Mouse (Mus musculus) limb, embryonic 15.5 days (tissue): Measurements from ENCODE around the gene Ptprk. TPM values are rescaled to one million over a fixed set of nuclear protein-coding genes. Genes with fewer than 3 reads are reported as not detected.

Experiments
- ATAC-seq: fragments of 200-750 bp; cut with Nextera tagmentation; 2 replicates; pipeline ENCODE4 v1.8.0; 2017; ENCODE audit warnings: low read depth, moderate TSS enrichment; ENCODE audit not compliant: insufficient number of reproducible peaks, low FRiP score, low TSS enrichment
- H3K27ac ChIP-seq: fragments of 300-500 bp; sonication (generic); 2 replicates; pipeline ENCODE4 v1.5.1; 2015; ENCODE audit warnings: moderate library complexity, mild to moderate bottlenecking, inconsistent platforms
- H3K27me3 ChIP-seq: fragments of 300-500 bp; sonication (generic); 2 replicates; pipeline ENCODE4 v1.6.1; 2015; ENCODE audit warnings: inconsistent platforms
- H3K36me3 ChIP-seq: fragments of 300-500 bp; sonication (generic); 2 replicates; pipeline ENCODE4 v1.6.1; 2015; ENCODE audit warnings: inconsistent platforms
- H3K4me1 ChIP-seq: fragments of 300-500 bp; sonication (generic); 2 replicates; pipeline ENCODE4 v1.6.1; 2015; ENCODE audit warnings: inconsistent platforms
- H3K4me2 ChIP-seq: fragments of 300-500 bp; sonication (generic); 2 replicates; pipeline ENCODE4 v1.6.1; 2015; ENCODE audit warnings: mild to moderate bottlenecking, inconsistent platforms
- H3K4me3 ChIP-seq: fragments of 300-500 bp; sonication (generic); 2 replicates; pipeline ENCODE4 v1.5.1; 2015; ENCODE audit warnings: mild to moderate bottlenecking, inconsistent platforms
- H3K9ac ChIP-seq: fragments of 300-500 bp; sonication (generic); 2 replicates; pipeline ENCODE4 v1.6.1; 2015; ENCODE audit warnings: inconsistent platforms
- H3K9me3 ChIP-seq: fragments of 300-500 bp; sonication (generic); 2 replicates; pipeline ENCODE4 v1.6.1; 2016; ENCODE audit warnings: inconsistent platforms
- WGBS: fragments of 180-500 bp; shearing (Covaris S2); methylation state at CpG from one replicate; pipeline ENCODE4 v1.1.7; 2015; 5-methylcytosine and 5-hydroxymethylcytosine counted together
- polyA plus RNA-seq: library from polyadenylated mRNA; unstranded; fragments of >200 nt; fragmentation: Nextera tagmentation; extraction: Ambion mirVana; gene quantifications from 2 replicates; pipeline ENCODE4 v1.2.1, GENCODE M21; 2015

The Ptprk gene
- polyA plus RNA-seq, 1 experiment from 2014 or later: 25.1 TPM

DNA sequence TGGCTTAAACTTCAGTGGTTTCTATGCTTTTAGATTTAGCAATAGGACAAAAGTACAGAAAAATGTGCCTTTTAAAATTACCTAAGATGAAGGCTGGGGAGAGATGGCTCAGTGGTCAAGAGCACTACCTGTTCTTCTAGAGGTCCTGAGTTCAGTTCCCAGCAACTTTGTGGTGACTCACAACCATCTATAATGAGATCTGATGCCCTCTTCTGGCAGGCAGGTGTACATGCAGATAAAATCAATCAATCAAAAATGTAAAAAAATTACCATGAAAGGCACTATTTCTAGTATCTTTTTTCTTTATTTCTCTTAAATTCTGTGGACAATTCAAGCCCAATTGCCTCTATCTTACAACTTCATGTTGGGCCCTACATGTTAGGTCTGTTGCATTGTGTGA is 42.4 kb downstream of the Ptprk start:
- no peak for ATAC-seq
- Histone ChIP-seq H3K27me3 (no peaks in the 10 kb centered on the region), H3K9ac (no peak overlapping the region)

DNA sequence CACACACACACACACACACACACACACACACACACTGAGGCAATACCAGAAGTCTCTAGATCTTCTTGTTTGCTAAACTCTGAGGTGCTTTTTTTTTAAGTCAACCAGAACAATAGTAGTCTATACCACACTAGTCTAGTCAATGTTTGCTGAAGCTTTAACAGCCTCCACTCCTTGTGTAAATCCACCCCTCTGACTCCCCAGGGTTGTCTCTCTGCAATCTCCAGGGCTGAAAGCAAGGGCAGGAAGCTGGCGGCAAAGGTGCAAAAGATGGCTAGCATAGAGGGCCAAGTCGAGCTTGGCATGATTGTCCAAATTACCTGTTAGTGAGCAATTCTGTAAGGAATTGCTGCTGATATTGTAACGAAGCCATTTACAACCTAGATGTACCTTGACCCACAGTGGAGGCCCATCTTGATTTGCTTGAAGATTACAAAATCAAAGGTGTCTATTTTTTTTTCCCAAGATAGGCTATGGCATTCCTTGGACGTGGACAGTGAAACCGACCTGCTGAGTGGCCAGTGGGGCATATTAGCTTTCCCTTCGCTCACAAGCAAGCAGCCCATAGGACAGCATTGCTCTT is 44.3 kb downstream of the Ptprk start:
- WGBS: 89% methylated on average over 6 of the region's 6 CpGs
- no peak overlapping the region for H3K27ac ChIP-seq
- H3K4me3 ChIP-seq: no peak overlapping the region
- no peak overlapping the region for H3K4me2 ChIP-seq
- no peaks in the 10 kb centered on the region for H3K9me3 ChIP-seq
- ATAC-seq: no peak
- H3K36me3 ChIP-seq: no peaks in the 10 kb centered on the region
- H3K9ac ChIP-seq: no peak overlapping the region
- no peaks in the 10 kb centered on the region for H3K4me1 ChIP-seq
- no peaks in the 10 kb centered on the region for H3K27me3 ChIP-seq

More for the DNA sequence above, 42.4 kb downstream of the Ptprk start:
- no peaks in the 10 kb centered on the region for H3K36me3 ChIP-seq
- no peak overlapping the region for H3K27ac ChIP-seq
- no peak overlapping the region for H3K4me2 ChIP-seq
- H3K4me3 ChIP-seq: no peak overlapping the region
- no peaks in the 10 kb centered on the region for H3K9me3 ChIP-seq
- 0 out of 2 replicates have a peak, but pooled peaks cover 2% of the 10 kb centered on the region for H3K4me1 ChIP-seq

GRCm38 (mm10) chr10:28123881-28124280 is 49.3 kb downstream of the Ptprk start:
- WGBS: 84% methylated on average over 4 of the region's 4 CpGs
- no peak for ATAC-seq
- Histone ChIP-seq H3K9ac (no peak overlapping the region), H3K27ac (no peak overlapping the region), H3K4me2 (no peak overlapping the region), H3K36me3 (no peaks in the 10 kb centered on the region), H3K4me3 (no peak overlapping the region), H3K4me1 (no peaks in the 10 kb centered on the region; the same call in 1 of the 2 replicates), H3K9me3 (no peaks in the 10 kb centered on the region), H3K27me3 (no peaks in the 10 kb centered on the region)

DNA sequence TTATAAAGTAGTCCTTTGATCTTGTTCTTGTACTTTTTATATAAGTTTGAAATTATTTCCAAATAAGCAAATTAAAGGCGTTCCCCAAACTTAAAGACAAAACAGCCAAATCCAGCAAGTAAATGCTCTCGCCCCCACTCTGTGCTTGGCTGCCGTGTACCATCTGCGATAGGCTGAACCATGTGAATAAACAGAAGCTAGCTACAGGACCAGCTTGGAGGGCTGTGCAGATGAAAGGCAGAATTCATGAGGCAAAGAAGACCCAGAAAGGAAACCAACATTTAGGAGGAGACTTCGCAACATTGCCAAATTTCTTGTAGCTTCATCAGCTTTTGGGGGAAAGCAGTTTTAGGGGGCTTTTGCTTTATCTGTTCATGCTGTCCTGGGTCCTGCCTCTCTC is 53.4 kb downstream of the Ptprk start:
- WGBS: 65% methylated on average over 5 of the region's 5 CpGs
- no peak overlapping the region for H3K4me2 ChIP-seq
- ATAC-seq: no peak
- no peaks in the 10 kb centered on the region; the same call in 1 of the 2 replicates for H3K4me1 ChIP-seq
- no peak overlapping the region for H3K9ac ChIP-seq
- no peaks in the 10 kb centered on the region for H3K9me3 ChIP-seq
- no peak overlapping the region for H3K27ac ChIP-seq
- no peaks in the 10 kb centered on the region for H3K27me3 ChIP-seq
- no peaks in the 10 kb centered on the region for H3K36me3 ChIP-seq
- H3K4me3 ChIP-seq: no peak overlapping the region

DNA sequence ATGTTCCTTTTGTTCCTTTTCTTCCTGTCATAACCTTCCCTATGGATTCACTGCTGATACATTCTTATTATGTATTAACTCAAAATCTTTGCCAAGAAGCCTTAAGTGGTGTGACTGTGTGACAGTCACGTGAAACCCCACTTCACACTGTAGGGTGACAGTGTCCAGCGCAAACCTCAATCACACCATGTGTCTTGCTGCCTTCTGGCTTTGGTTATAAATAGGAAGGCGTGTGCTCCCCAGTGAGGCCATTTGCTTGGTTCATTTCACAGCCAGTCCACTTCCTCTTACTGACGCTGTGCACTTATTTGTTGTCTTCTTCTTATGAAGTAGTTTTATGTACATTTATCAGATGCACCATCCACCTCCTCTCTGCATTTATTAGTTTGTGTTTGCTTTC is 53.8 kb downstream of the Ptprk start:
- Histone ChIP-seq H3K36me3 (no peaks in the 10 kb centered on the region), H3K27me3 (no peaks in the 10 kb centered on the region), H3K4me1 (no peaks in the 10 kb centered on the region; the same call in 1 of the 2 replicates), H3K9me3 (no peaks in the 10 kb centered on the region), H3K4me3 (no peak overlapping the region), H3K27ac (no peak overlapping the region), H3K9ac (no peak overlapping the region), H3K4me2 (no peak overlapping the region)
- 39% methylated on average over 4 of the region's 4 CpGs for WGBS
- ATAC-seq: no peak

- Histone ChIP-seq H3K4me2 (no peak overlapping the region), H3K9ac (no peak overlapping the region), H3K36me3 (no peaks in the 10 kb centered on the region), H3K9me3 (no peaks in the 10 kb centered on the region), H3K27ac (no peak overlapping the region), H3K27me3 (no peaks in the 10 kb centered on the region), H3K4me3 (no peak overlapping the region), H3K4me1 (no peaks in the 10 kb centered on the region; the same call in 1 of the 2 replicates)
- WGBS: 77% methylated on average over 9 of the region's 9 CpGs
- ATAC-seq: no peak
Measured at GRCm38 (mm10) chr10:28130422-28130821, 55.8 kb downstream of the Ptprk start.

DNA sequence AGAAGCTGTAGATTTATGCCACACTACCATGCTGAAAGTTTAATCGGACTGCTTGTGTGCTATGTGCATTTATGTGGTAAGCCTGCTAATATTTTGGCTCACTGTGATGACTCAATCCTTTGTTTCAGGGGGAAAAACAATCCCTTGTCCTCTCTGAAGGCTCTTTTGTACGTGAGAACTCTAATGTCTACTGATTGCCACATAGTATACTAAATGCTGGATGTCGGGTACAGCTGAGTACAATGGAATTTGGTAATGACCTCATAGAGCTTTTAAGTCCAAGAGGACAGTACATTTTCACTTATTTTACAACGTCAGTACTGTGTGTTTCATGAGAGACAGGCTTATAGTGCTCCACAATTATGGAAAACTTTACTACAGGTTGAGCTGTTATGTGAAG is 59.1 kb downstream of the Ptprk start:
- H3K4me3 ChIP-seq: no peak overlapping the region
- no peak for ATAC-seq
- WGBS: 71% methylated on average over 4 of the region's 4 CpGs

GRCm38 (mm10) chr10:28138399-28138798 is 63.8 kb downstream of the Ptprk start:
- no peak overlapping the region for H3K27ac ChIP-seq
- no peak overlapping the region for H3K4me3 ChIP-seq
- no peaks in the 10 kb centered on the region for H3K9me3 ChIP-seq
- no peak overlapping the region for H3K9ac ChIP-seq
- no peak for ATAC-seq
- no peaks in the 10 kb centered on the region for H3K27me3 ChIP-seq
- no peak overlapping the region for H3K4me2 ChIP-seq
- H3K4me1 ChIP-seq: no peaks in the 10 kb centered on the region
- no peaks in the 10 kb centered on the region for H3K36me3 ChIP-seq
- 58% methylated on average over 4 of the region's 4 CpGs for WGBS

More for the DNA sequence above, 59.1 kb downstream of the Ptprk start:
- H3K27ac ChIP-seq: no peak overlapping the region
- H3K4me2 ChIP-seq: no peak overlapping the region
- H3K36me3 ChIP-seq: no peaks in the 10 kb centered on the region
- no peak overlapping the region for H3K9ac ChIP-seq
- no peaks in the 10 kb centered on the region for H3K4me1 ChIP-seq
- no peaks in the 10 kb centered on the region for H3K27me3 ChIP-seq
- H3K9me3 ChIP-seq: no peaks in the 10 kb centered on the region

GRCm38 (mm10) chr10:28144459-28144858 is 69.8 kb downstream of the Ptprk start:
- WGBS: 47% methylated on average over 1 of the region's 1 CpGs
- no peaks in the 10 kb centered on the region for H3K9me3 ChIP-seq
- H3K27ac ChIP-seq: no peak overlapping the region
- no peaks in the 10 kb centered on the region for H3K27me3 ChIP-seq
- H3K4me1 ChIP-seq: no peaks in the 10 kb centered on the region
- no peak overlapping the region for H3K4me2 ChIP-seq
- no peak overlapping the region for H3K9ac ChIP-seq
- H3K36me3 ChIP-seq: no peaks in the 10 kb centered on the region
- no peak overlapping the region for H3K4me3 ChIP-seq
- ATAC-seq: no peak

GRCm38 (mm10) chr10:28145326-28145725 is 70.7 kb downstream of the Ptprk start:
- WGBS: 28% methylated on average over 5 of the region's 5 CpGs
- Histone ChIP-seq H3K9ac (no peak overlapping the region), H3K4me3 (no peak overlapping the region), H3K36me3 (no peaks in the 10 kb centered on the region), H3K9me3 (no peaks in the 10 kb centered on the region), H3K4me2 (no peak overlapping the region), H3K4me1 (no peaks in the 10 kb centered on the region), H3K27me3 (no peaks in the 10 kb centered on the region), H3K27ac (no peak overlapping the region)
- ATAC-seq: no peak

GRCm38 (mm10) chr10:28155688-28156685 is 81.4 kb downstream of the Ptprk start:
- Histone ChIP-seq H3K27ac (no peak overlapping the region), H3K4me2 (peak overlapping the region; percentile 39), H3K9me3 (no peaks in the 10 kb centered on the region), H3K9ac (0 out of 2 replicates have a peak overlapping the region, but pooled peaks have one; percentile 4), H3K4me1 (peaks cover 9% of the 10 kb centered on the region; the same call in 1 of the 2 replicates), H3K36me3 (no peaks in the 10 kb centered on the region), H3K27me3 (no peaks in the 10 kb centered on the region), H3K4me3 (peak overlapping the region; percentile 23)
- 24% methylated on average over 20 of the region's 20 CpGs for WGBS
- ATAC-seq: peak; percentile 78

- WGBS: 83% methylated on average over 4 of the region's 4 CpGs
- no peaks in the 10 kb centered on the region for H3K9me3 ChIP-seq
- peaks cover 18% of the 10 kb centered on the region; the same call in 1 of the 2 replicates for H3K4me1 ChIP-seq
- no peak overlapping the region for H3K9ac ChIP-seq
- no peaks in the 10 kb centered on the region for H3K27me3 ChIP-seq
- H3K4me3 ChIP-seq: no peak overlapping the region
- no peak overlapping the region for H3K27ac ChIP-seq
- no peak for ATAC-seq
- H3K4me2 ChIP-seq: no peak overlapping the region
- H3K36me3 ChIP-seq: no peaks in the 10 kb centered on the region
Measured at GRCm38 (mm10) chr10:28159716-28160115, 85.1 kb downstream of the Ptprk start.
